Mouse (Mus musculus) neural tube, embryonic 13.5 days (tissue): ENCODE measurements around the gene Vmn1r124. TPM values are rescaled to one million over a fixed set of nuclear protein-coding genes. Genes with fewer than 3 reads are reported as not detected.
"Not testable (repeated sequence)": the region's sequence is repeated elsewhere in the genome, so short reads cannot be mapped to it uniquely, and the experiment has no call there.

ENCODE experiments used
- ATAC-seq: fragments of 200-750 bp; cut with Nextera tagmentation; 2 replicates; pipeline ENCODE4 v1.8.0; 2017; ENCODE audit warnings: low read depth, mild to moderate bottlenecking, moderate TSS enrichment, moderate library complexity
- H3K27ac ChIP-seq: fragments of 300-500 bp; sonication (generic); replicated peaks from 2 replicates; pipeline ENCODE4 v1.5.1; 2015; ENCODE audit warnings: moderate library complexity, mild to moderate bottlenecking, inconsistent platforms
- H3K27me3 ChIP-seq: fragments of 300-500 bp; sonication (generic); 2 replicates; pipeline ENCODE4 v1.6.1; 2015; ENCODE audit warnings: mild to moderate bottlenecking, inconsistent platforms
- H3K36me3 ChIP-seq: fragments of 300-500 bp; sonication (generic); 2 replicates; pipeline ENCODE4 v1.6.1; 2015; ENCODE audit warnings: mild to moderate bottlenecking, inconsistent platforms
- H3K4me1 ChIP-seq: fragments of 300-500 bp; sonication (generic); replicated peaks from 2 replicates; pipeline ENCODE4 v1.6.1; 2015; ENCODE audit warnings: inconsistent platforms
- H3K4me2 ChIP-seq: fragments of 300-500 bp; sonication (generic); 2 replicates; pipeline ENCODE4 v1.6.1; 2015; ENCODE audit warnings: inconsistent platforms, mild to moderate bottlenecking, moderate library complexity
- H3K4me3 ChIP-seq: fragments of 300-500 bp; sonication (generic); 2 replicates; pipeline ENCODE4 v1.5.1; 2015; ENCODE audit warnings: mild to moderate bottlenecking, inconsistent platforms
- H3K9ac ChIP-seq: fragments of 300-500 bp; sonication (generic); 2 replicates; pipeline ENCODE4 v1.6.1; 2015; ENCODE audit warnings: moderate library complexity, mild to moderate bottlenecking, inconsistent platforms
- H3K9me3 ChIP-seq: fragments of 300-500 bp; sonication (generic); 2 replicates; pipeline ENCODE4 v1.6.1; 2016; ENCODE audit warnings: inconsistent platforms
- WGBS: fragments of 180-500 bp; shearing (Covaris S2); methylation state at CpG from one replicate; pipeline ENCODE4 v1.1.7; 2015; 5-methylcytosine and 5-hydroxymethylcytosine counted together
- polyA plus RNA-seq: library from polyadenylated mRNA; unstranded; fragments of >200 nt; fragmentation: Nextera tagmentation; extraction: Ambion mirVana; gene quantifications from 2 replicates; pipeline ENCODE4 v1.2.1, GENCODE M21; 2015

Gene Vmn1r124
- polyA plus RNA-seq: not detected in 2 replicates

DNA sequence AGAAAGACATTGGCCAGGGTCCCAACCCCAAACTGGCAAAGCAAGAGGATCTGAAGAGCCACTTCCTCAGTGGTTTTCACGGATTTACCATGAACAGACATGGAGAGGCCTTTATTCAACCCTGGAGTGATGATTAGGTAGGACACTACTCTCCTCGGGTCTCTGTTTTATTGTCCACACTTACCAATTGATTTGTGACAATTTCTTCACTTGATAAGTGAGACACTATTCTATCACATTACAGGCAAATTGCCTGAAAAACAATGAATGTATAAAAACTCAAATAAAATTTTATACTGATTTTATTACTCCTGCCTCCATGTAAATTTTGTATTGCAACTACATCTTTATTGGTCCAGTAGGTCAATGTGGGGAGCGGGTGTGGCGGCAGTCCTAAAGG, at the start of gene Vmn1r124:
TSS of gene Vmn1r124 (minus strand) at position 101 of the 400 bp plus-strand sequence.
- H3K9me3 ChIP-seq, ATAC-seq, H3K4me1 ChIP-seq, H3K27me3 ChIP-seq, H3K27ac ChIP-seq, H3K4me3 ChIP-seq, H3K9ac ChIP-seq, H3K36me3 ChIP-seq, H3K4me2 ChIP-seq: not testable (repeated sequence)
- 80% methylated on average over 4 of the region's 4 CpGs for WGBS

DNA sequence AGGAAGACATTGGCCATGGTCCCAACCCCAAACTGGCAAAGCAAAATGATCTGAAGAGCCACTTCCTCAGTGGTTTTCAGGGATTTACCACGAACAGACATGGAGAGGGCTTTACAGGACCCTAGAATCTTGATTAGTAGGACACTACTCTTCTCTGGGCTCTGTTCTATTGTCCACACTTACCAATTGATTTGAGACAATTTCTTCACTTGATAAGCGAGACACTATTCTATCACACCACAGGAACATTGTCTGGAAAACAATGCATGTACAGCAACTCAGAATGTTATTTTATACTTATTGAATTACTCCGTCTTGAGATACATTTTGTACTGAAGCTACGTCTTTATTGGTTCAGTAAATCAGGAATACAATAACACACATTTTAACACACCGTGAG, 41.0 kb upstream of the Vmn1r124 start, which contains the start of gene Vmn1r126:
TSS of gene Vmn1r126 (minus strand) at position 101 of the 400 bp plus-strand sequence.
- not testable (repeated sequence) for H3K36me3 ChIP-seq, H3K4me1 ChIP-seq, H3K9me3 ChIP-seq, H3K4me2 ChIP-seq, ATAC-seq, H3K9ac ChIP-seq, H3K27ac ChIP-seq, H3K4me3 ChIP-seq, H3K27me3 ChIP-seq
- no CpG with 5 or more reads among the region's 5 CpGs for WGBS

DNA sequence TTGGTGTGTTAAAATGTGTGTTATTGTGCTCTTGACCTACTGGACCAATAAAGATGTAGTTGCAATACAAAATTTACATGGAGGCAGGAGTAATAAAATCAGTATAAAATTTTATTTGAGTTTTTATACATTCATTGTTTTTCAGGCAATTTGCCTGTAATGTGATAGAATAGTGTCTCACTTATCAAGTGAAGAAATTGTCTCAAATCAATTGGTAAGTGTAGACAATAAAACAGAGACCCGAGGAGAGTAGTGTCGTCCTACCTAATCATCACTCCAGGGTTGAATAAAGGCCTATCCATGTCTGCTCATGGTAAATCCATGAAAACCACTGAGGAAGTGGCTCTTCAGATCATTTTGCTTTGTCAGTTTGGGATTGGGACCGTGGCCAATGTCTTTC, 11.5 kb upstream of the Vmn1r124 start, which contains the start of gene Vmn1r125:
TSS of gene Vmn1r125 (plus strand) at position 301 of the 400 bp plus-strand sequence.
- H3K27me3 ChIP-seq, H3K27ac ChIP-seq, H3K4me2 ChIP-seq, ATAC-seq, H3K36me3 ChIP-seq, H3K9ac ChIP-seq, H3K4me1 ChIP-seq, H3K9me3 ChIP-seq, H3K4me3 ChIP-seq: not testable (repeated sequence)
- WGBS: 75% methylated on average over 3 of the region's 3 CpGs

Other genes starting within 250 kb of the Vmn1r124 start
- not detected in 2 replicates for gene Vmn1r119, start 248.2 kb downstream of the Vmn1r124 start, polyA plus RNA-seq
- gene Vmn1r120, start 206.8 kb downstream of the Vmn1r124 start, polyA plus RNA-seq: not detected in 2 replicates
- gene Vmn1r121, start 162.1 kb downstream of the Vmn1r124 start, polyA plus RNA-seq: not detected in 2 replicates
- not detected in 2 replicates for gene Vmn1r122, start 126.5 kb downstream of the Vmn1r124 start, polyA plus RNA-seq
- gene Vmn1r123, start 98.4 kb downstream of the Vmn1r124 start, polyA plus RNA-seq: not detected in 2 replicates
- not detected in 2 replicates for gene Gm5157, start 70.2 kb downstream of the Vmn1r124 start, polyA plus RNA-seq
- gene Vmn1r125, start 11.6 kb upstream of the Vmn1r124 start, polyA plus RNA-seq: not detected in 2 replicates
- not detected in 2 replicates for gene Vmn1r126, start 40.9 kb upstream of the Vmn1r124 start, polyA plus RNA-seq
- gene Vmn1r127, start 59.2 kb upstream of the Vmn1r124 start, polyA plus RNA-seq: not detected in 2 replicates
- gene Vmn1r128, start 88.8 kb upstream of the Vmn1r124 start, polyA plus RNA-seq: not detected in 2 replicates
- gene Vmn1r129, start 100.7 kb upstream of the Vmn1r124 start, polyA plus RNA-seq: not detected in 2 replicates
- gene Gm6882, start 172.1 kb upstream of the Vmn1r124 start, polyA plus RNA-seq: not detected in 2 replicates